Mouse (Mus musculus) intestine, postnatal 0 days (tissue): ENCODE measurements around the gene Pop7. TPM values are rescaled to one million over a fixed set of nuclear protein-coding genes. Genes with fewer than 3 reads are reported as not detected.

Experiments used
- ATAC-seq: fragments of 200-750 bp; cut with Nextera tagmentation; 2 replicates; pipeline ENCODE4 v1.8.0; 2017; ENCODE audit warnings: mild to moderate bottlenecking, moderate TSS enrichment, moderate library complexity
- H3K27ac ChIP-seq: fragments of 300-500 bp; sonication (generic); 2 replicates; pipeline ENCODE4 v1.5.1; 2014; ENCODE audit warnings: mild to moderate bottlenecking, low read depth, low read length, moderate library complexity
- H3K27me3 ChIP-seq: fragments of 300-500 bp; sonication (generic); replicated peaks from 2 replicates; pipeline ENCODE4 v1.6.1; 2014; ENCODE audit warnings: low read length, mixed read lengths; ENCODE audit not compliant: control insufficient read depth, insufficient read depth
- H3K36me3 ChIP-seq: fragments of 300-500 bp; sonication (generic); 2 replicates; pipeline ENCODE4 v1.6.1; 2014; ENCODE audit warnings: mild to moderate bottlenecking, moderate library complexity; ENCODE audit not compliant: control insufficient read depth, insufficient read depth
- H3K4me1 ChIP-seq: fragments of 300-500 bp; sonication (generic); replicated peaks from 2 replicates; pipeline ENCODE4 v1.6.1; 2014; ENCODE audit warnings: antibody characterized with exemption, low read length, mixed read lengths; ENCODE audit not compliant: control insufficient read depth, insufficient read depth
- H3K4me2 ChIP-seq: fragments of 300-500 bp; sonication (generic); replicated peaks from 2 replicates; pipeline ENCODE4 v1.6.1; 2014; ENCODE audit warnings: low read depth, mild to moderate bottlenecking, moderate library complexity
- H3K4me3 ChIP-seq: fragments of 300-500 bp; sonication (generic); 2 replicates; pipeline ENCODE4 v1.5.1; 2014; ENCODE audit warnings: low read depth, low read length
- H3K9ac ChIP-seq: fragments of 300-500 bp; sonication (generic); 2 replicates; pipeline ENCODE4 v1.6.1; 2014; ENCODE audit warnings: mild to moderate bottlenecking, low read depth, low read length
- H3K9me3 ChIP-seq: fragments of 300-500 bp; sonication (generic); 2 replicates; pipeline ENCODE4 v1.6.1; 2016; ENCODE audit warnings: mixed run types; ENCODE audit not compliant: control insufficient read depth
- CTCF ChIP-seq: sonication (generic); IDR thresholded peaks from 2 replicates; pipeline ENCODE4 v1.5.1; 2016; ENCODE audit warnings: low read depth, mild to moderate bottlenecking, control low read depth, antibody characterized with exemption, moderate library complexity
- WGBS: fragments of 180-500 bp; shearing (Covaris S2); extraction: QIAGEN DNeasy Blood & Tissue Kit; methylation state at CpG from one replicate; pipeline ENCODE4 v1.1.7; 2014; 5-methylcytosine and 5-hydroxymethylcytosine counted together
- polyA plus RNA-seq: library from polyadenylated mRNA; unstranded; fragments of >200 nt; fragmentation: Nextera tagmentation; extraction: Ambion mirVana; gene quantifications from 2 replicates; pipeline ENCODE4 v1.2.1, GENCODE M21; 2015

The Pop7 gene
- polyA plus RNA-seq, 1 experiment from 2014 or later, result 47.9 TPM

DNA sequence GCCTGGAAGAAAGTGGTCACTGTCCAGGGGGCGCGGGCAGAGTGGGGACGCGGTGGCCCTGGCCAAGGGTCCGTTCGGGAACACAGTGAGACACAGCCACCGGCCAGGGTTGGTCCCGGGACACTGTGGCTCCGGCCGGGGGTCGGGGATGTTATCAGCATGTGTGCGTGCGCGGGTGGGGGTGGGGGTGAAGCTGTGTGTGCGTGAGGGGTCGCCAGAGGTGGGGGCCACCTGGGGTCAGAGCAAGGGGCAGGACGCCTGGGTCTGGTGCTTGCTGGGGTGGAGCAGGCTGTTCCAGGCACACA, 16.5 kb downstream of the Pop7 start:
- 4% methylated on average over 17 of the region's 17 CpGs for WGBS
- H3K4me3 ChIP-seq, result 0 out of 2 replicates have a peak overlapping the region, but pooled peaks have one; percentile 18
- no peak overlapping the region for H3K9ac ChIP-seq
- peak overlapping the region; percentile 54 for H3K4me2 ChIP-seq
- no peaks in the 10 kb centered on the region for H3K9me3 ChIP-seq
- H3K27me3 ChIP-seq, result peaks cover 4% of the 10 kb centered on the region; the same call in 1 of the 2 replicates
- H3K36me3 ChIP-seq, result no peaks in the 10 kb centered on the region
- H3K4me1 ChIP-seq, result no peaks in the 10 kb centered on the region
- no peak overlapping the region for H3K27ac ChIP-seq
- ATAC-seq, result no peak
- no peak for TF ChIP-seq CTCF

DNA sequence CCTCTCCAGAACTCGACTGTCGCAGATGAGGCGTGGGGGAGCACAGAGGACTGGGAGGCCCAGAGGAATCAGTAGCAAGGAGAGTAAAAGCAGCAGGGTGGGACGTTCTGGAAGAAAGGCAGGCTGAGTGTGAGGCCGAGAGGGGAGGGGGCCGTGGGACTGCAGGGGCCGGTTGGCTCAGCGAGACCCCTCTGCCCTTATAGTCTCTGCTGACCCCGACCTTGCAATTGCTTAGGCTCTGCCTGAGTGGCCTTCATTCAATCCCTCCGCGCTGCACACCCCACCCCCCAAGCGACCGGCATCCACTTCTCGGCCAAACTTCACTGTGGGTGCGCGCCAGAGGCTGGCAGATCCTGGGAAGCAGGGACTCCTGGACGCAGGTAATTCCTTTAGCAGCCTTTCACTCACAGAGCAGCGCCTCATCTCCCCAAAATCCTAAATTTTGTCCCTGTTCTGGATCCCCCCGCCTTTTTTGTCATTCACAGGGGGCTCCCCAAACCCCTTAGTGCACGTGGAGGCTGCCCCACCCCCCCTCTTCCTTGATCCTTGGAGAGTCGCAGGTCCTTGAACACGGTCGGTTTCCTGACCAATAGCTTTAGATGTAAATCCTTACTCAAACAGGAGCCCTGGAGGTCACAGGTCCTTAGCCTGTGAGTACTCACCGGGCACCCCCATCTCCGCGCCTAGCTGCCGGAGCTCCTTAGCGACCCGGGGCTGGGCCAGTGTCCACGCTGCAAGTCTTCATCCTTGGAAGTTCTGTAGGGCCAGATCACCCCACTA, 17.1 kb downstream of the Pop7 start:
- no peak for ATAC-seq
- no peak overlapping the region for H3K9ac ChIP-seq

DNA sequence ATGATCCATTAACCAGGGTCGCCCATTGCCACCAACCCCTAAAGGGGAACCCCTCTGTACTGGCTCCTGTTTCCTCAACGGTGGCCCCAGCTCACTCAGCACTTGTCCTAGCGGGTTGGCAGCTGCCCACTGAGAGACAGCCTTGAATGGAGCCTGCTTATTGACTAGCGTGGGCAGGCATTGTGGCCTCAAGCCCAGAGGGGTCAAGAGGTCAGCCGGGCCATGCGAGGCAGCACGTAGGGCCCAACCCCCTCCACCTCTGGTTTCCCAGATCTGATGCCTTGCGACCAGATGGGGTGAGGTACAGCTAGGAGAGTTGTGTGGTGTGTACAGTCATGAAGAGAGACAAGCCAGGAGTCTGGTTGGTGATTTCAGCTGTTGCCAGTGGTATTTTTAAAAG, 20.4 kb downstream of the Pop7 start:
- Histone ChIP-seq H3K9me3 (no peaks in the 10 kb centered on the region), H3K27me3 (peaks cover 4% of the 10 kb centered on the region; the same call in 1 of the 2 replicates), H3K36me3 (no peaks in the 10 kb centered on the region), H3K4me3 (no peak overlapping the region), H3K4me1 (no peaks in the 10 kb centered on the region), H3K9ac (no peak overlapping the region), H3K27ac (no peak overlapping the region), H3K4me2 (no peak overlapping the region)
- ATAC-seq, result no peak
- 49% methylated on average over 8 of the region's 8 CpGs for WGBS
- TF ChIP-seq CTCF, result no peak

More for the DNA sequence above, 17.1 kb downstream of the Pop7 start:
- Histone ChIP-seq H3K27ac (no peak overlapping the region), H3K27me3 (peaks cover 4% of the 10 kb centered on the region; the same call in 1 of the 2 replicates), H3K4me1 (no peaks in the 10 kb centered on the region), H3K9me3 (no peaks in the 10 kb centered on the region), H3K36me3 (no peaks in the 10 kb centered on the region), H3K4me3 (0 out of 2 replicates have a peak overlapping the region, but pooled peaks have one; percentile 18), H3K4me2 (peak overlapping the region; percentile 54)
- TF ChIP-seq CTCF, result no peak
- 14% methylated on average over 30 of the region's 30 CpGs for WGBS

DNA sequence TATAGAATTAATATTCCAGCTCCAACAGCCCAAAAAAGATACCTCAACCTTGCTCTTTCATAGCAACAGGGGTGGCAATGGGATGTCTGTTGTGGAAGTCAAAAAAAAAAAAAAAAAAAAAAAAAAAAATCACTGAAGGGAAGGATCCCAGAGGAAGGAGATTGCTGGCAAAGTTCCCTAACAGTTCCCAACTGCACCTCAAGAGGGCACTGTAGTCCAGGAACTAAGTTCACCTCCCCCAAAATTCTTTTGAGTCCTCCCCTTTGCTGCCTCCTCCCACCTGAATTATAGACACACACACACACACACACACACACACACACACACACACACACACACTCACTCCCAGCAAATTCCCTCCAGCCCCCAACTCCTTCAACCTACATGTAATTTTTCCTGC, 21.2 kb downstream of the Pop7 start:
- no peaks in the 10 kb centered on the region for H3K9me3 ChIP-seq
- H3K4me1 ChIP-seq, result no peaks in the 10 kb centered on the region
- H3K27ac ChIP-seq, result no peak overlapping the region
- no peaks in the 10 kb centered on the region for H3K36me3 ChIP-seq
- TF ChIP-seq CTCF, result peak; percentile 81
- H3K27me3 ChIP-seq, result peaks cover 4% of the 10 kb centered on the region; the same call in 1 of the 2 replicates
- H3K9ac ChIP-seq, result no peak overlapping the region
- H3K4me2 ChIP-seq, result no peak overlapping the region
- no peak overlapping the region for H3K4me3 ChIP-seq
- no peak for ATAC-seq

DNA sequence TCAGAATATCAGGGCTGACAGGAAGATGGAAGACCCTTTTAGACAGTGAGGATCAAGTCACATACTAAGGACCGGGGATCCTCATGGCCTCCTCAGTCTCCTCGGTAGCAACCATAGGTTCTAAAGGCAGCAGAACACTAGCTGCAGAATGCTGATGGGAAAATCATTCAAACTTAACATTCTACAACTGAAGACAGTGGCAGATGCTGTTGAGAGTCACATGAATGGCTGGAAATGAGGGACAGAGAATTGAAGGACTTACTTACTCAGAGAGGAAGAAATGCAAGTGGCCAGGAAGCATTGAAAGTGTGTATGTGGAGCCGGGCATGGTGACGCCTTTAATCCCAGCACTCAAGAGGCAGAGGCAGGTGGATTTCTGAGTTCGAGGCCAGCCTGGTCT, 25.4 kb downstream of the Pop7 start, which contains the start of gene Zan:
Gene Zan (minus strand): TSS at position 101 of the 400 bp plus-strand sequence.
- Histone ChIP-seq H3K4me3 (no peak within 1 kb of the TSS), H3K4me1 (peaks cover 6% of the 10 kb centered on the region; the same call in 1 of the 2 replicates), H3K9ac (no peak within 1 kb of the TSS), H3K27ac (no peak within 1 kb of the TSS), H3K27me3 (no peaks in the 10 kb centered on the region), H3K4me2 (no peak within 1 kb of the TSS), H3K36me3 (no peaks in the 10 kb centered on the region), H3K9me3 (no peaks in the 10 kb centered on the region)
- ATAC-seq, result no peak
- 81% methylated on average over 5 of the region's 5 CpGs for WGBS
- no peak for TF ChIP-seq CTCF

DNA sequence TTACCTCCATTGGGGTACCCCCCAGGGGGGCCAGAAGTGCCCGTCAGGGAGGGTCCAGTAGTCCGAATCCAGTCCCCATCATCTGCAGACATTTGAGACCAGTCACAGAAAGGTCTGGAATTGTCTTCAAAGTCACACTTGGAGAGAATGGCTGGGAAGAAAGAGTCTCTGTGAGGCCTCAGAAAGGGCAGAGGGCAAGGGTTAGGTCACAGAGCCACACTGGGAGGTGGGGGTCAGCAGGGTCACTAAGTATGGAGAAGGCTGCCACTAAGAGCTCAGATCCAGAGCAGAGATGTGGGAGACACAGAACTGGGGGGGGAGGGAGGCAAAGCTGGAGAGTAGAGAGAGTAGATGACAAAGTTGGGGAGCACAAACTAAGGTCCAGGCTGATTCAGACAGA, 28.0 kb downstream of the Pop7 start:
- Histone ChIP-seq H3K9ac (no peak overlapping the region), H3K4me2 (no peak overlapping the region), H3K36me3 (no peaks in the 10 kb centered on the region), H3K27me3 (no peaks in the 10 kb centered on the region), H3K4me1 (peaks cover 6% of the 10 kb centered on the region; the same call in 1 of the 2 replicates), H3K9me3 (no peaks in the 10 kb centered on the region), H3K27ac (no peak overlapping the region), H3K4me3 (no peak overlapping the region)
- no peak for ATAC-seq
- 65% methylated on average over 2 of the region's 2 CpGs for WGBS
- no peak for TF ChIP-seq CTCF
